Mouse (Mus musculus): ENCODE data around the gene Sf3b1.
"Not testable (repeated sequence)": the region's sequence is repeated elsewhere in the genome, so short reads cannot be mapped to it uniquely, and the experiment has no call there.

Sf3b1 gene

DNA sequence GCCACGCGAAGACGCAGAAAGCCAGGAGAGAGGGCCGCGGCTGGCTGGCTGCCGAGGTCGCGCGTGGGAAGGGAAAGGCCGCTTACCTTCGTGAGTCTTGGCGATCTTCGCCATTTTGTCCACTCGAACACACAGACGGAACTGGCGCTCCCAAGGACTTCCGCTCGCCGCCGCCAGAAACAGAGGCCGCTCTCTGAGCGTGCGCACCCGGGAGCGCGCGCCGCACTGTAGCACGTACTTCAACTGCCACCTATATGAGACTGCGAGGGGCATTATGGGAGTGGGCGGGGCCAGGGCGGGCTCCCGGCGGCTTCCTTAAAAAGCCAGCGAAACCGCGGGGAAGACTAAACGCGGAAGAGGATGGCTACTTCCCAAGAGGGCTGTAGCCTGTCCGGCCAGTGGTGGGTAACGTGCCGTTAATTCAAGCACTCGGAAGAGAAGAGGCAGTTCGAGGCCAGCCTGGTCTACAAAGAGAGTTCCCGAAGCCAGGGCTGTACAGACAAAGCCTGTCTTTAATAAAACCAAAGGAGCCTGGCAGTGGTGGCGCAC, at the start of gene Sf3b1:
Gene Sf3b1 (minus strand): TSS at position 229 of the 549 bp plus-strand sequence.
- peak; percentile 97 for DNase-seq

DNA sequence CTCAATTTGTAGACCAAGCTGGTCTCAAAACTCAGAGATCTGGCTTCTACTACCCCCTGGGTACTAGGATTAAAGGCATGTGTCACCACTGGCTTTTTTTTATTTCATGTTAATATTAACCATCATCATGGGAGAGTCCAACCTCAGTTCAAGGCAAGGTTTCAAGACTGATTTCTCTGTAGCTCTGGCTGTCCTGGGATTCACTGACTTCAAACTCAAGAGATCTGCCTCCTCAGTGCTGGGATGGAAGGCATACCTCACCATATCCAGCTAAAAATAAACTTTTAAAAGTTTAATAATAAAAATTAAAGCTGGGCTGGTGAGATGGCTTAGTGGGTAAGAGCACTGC, 49.1 kb upstream of the Sf3b1 start:
- no peak for DNase-seq

DNA sequence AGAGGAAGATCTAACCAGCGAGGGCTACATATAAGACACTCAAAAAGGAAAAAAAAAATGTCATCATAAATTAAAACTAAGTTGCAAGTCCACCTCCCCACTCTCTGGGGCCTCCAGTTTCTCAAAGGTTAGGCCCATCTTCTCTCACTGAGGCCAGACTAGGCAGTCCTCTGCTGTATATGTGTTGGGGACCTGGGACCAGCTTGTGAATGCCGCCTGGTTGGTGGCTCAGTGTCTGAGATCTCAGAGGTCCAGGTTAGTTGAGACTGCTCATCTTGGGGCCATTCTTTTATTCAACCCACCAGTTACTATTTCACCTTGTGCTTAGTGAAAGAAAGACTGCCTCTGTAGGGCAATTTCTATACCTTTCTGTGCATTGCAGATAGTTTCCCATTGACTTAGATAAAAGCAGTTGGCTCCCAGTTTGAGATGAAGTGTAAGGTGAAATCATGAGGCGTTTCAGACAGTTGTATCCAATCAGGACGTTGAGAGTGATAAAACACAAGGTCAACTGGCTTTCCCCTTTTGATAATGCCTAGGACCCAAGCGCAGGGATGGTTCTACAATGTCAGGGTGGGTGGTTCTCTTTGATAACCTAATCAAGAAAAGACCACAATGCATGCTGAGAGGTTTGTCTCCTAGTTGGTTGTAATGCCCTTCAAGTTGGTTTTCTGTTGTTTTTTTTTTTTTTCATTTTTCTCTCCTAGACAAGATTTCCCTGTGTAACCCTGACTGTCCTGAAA, 48.5 kb upstream of the Sf3b1 start:
- no peak for DNase-seq

DNA sequence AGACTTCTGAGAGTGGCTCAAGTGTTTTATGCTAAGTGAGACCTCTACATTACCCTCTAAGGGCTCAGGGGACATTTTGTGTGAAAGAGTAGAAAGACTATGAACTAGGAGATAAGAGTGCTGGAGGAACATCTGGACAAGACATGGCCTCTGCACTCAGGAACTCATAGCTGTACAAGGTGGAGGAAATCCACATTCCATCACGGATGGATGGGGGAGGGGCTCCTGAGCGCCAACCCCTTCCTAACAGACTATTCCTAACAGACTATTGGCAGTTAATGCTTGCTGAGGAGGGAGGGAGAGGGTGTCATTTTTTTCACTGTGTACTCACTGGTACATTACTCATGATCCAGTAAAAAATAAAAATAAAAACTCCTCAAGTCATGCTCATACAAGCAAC, 47.5 kb upstream of the Sf3b1 start:
- no peak for DNase-seq

DNA sequence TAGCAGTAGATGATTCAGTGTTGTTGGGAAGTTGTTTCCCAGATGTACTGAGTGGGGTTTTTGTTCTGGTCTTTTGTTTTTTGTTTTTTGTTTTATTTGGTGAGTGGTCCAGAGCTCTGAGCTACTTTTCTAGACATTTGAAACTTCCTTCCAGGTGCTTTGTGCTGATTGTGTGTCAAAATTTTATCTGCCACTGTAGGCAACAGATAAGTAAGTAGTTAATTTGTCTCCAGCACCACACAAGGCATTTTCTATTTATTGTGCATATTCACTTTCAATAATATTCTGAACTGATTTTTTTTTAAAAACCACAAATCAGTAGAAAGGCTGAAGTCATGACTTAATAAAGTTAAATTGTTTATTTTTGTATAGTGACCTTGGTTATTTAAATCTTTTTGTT, 45.0 kb upstream of the Sf3b1 start:
- not testable (repeated sequence) for DNase-seq

DNA sequence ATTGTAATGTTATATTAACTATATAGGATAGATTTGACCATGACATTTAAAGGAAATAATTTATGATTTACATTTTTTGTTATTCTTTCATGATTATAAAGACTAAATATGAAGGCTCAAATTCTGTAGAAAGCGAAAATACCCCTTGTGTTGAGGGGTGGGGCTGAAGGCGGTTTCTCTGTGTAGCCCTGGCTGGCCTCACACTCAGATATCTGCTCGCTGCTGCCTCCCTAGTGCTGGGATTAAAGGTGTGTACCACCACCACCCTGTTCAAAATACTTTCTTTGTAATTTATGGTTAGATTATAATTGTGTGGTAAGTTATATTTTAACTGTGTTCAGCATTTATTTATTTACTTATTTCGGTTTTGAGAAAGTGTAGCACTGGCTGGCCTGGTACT, 34.5 kb upstream of the Sf3b1 start:
- no peak for DNase-seq

DNA sequence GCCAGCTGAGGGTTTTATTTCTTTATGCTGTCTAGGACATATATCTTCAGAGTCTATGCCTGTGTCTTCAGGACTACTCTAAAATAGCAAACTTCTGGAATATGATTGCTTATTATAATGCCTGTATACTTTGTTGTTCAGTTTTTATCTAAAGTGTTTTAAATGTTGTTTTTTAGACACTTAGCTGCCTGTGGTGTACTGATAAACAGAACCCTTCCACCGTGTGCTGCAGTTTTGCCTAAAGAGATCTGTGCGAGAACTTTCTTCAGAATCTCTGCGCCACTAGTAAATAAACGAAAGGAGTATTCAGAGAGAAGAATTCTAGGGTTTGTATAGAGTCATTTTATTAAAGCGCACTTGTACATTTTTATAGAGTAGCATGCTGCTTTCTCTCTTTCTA, 33.8 kb upstream of the Sf3b1 start:
- no peak for DNase-seq

DNA sequence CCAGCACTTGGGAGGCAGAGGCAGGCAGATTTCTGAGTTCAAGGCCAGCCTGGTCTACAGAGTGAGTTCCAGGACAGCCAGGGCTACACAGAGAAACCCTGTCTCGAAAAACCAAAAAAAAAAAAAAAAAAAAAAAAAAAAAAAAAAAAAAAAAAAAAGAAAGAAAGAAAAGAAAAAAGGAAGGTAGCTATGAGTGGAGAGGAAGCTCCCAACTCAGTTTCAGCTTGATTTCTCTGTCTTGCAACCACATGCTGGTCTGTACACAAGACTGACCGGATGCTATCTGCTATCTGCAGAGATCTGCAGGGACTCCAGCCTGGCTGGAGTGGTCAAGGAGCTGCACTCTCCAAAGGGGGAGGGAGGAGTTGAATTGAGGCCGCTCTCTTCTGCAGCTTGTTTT, 31.1 kb upstream of the Sf3b1 start:
- DNase-seq, result not testable (repeated sequence)

DNA sequence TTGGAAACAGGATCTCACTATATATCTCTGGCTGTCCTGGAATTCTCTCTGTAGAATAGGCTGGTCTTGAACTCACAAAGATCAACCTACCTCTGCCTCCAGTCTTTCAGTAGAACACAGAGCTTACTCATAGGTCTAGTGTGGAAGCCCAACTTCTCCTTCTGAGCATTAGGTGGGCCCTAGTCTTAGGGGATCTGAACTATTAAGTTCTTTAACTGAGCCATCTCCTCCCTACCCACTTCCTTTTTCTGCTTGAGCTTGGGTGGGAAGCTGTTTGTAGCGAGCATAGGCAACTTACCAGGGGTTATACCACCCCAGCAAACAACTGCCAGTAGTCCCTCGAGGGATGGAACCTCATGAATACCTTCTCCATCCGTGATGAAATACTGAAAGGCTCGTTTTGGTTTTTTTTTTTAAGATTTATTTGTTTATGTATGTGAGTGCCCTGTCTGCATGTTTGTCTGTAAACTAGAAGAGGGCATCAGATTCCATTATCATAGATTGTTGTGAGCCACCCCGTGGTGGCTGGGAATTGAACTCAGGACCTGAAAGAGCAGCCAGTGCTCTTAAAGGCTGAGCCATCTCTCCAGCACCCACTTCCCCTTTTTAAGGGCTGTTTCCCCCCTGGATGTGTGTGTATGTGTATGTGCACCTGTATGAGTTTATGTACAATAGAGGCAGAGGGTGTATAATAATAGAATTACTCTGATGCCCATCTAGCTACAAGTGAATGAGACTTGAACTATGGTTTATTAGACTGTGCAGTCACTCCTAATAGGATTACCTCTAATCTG, 28.2 kb upstream of the Sf3b1 start:
- DNase-seq, result no peak

DNA sequence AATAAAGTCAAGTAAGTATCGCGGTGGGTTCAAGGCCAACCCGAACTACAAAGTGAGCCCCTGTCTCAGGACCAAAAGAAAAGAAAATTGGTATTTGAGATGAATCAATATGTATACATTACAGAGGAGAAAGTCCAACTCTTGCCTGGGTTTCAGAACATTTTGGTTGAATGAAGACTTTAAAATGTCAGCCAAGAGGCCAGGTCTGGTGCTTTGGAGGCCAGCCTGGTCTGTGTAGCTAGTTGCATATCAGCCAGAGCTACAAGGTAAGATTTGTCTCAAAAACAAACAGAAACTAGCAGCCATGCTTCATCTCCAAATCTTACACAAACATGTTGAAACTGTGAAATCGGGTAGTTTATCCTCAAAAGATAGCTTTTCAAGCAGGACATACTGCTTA, 26.3 kb upstream of the Sf3b1 start:
- no peak for DNase-seq

DNA sequence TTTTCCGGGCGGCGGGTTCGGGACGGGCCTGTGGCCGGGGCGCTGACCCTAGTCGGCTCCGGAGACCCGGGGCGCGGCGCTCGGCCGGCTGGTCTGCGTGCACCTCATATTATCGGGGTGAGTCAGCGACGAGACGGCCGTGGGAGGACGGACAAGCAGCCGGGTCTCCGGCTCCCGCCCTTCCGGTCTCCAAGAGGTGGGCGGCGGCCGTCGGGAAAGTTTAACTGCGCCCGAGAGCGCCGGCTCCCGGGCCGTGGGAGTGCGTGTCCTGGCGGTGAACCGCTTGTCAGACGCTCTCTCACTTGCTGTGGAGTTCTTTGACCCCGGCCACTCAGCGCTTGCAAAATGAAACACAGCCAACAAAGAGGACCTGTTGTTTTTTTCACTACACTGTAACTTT, 25.7 kb upstream of the Sf3b1 start:
- peak; percentile 89 for DNase-seq

DNA sequence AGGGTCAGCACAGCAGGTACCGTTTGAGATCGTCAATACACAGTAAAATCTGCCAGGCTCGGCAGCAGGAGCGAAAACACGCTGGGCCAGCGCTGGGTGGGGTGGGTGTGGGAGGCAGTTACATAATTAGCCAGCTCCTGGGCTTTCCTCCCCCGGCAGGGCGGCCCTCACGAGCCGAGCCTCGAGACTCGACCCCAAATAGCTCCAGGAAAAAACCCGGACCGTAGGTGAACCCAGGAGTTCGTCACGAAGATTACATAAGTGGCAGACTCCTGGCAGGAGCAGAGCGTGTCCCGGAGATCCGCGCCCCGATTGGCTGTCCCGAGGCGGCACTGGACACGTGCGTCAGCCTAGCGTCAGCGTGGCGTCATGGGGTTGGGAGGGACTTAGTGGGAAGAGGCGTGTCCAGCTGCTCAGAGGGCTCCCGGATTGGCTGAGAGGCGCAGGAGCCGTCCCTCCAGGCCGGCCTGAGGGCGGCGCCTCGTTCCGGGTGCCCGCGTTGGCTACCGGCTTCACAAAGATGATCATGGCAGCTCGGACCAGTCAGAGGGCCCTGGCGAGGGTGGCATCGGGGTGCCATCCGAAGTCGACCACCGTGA, 25.2 kb upstream of the Sf3b1 start, which contains the start of gene Coq10b:
Gene Coq10b (plus strand): TSS at position 416 of the 599 bp plus-strand sequence.
- DNase-seq, result peak; percentile 99

DNA sequence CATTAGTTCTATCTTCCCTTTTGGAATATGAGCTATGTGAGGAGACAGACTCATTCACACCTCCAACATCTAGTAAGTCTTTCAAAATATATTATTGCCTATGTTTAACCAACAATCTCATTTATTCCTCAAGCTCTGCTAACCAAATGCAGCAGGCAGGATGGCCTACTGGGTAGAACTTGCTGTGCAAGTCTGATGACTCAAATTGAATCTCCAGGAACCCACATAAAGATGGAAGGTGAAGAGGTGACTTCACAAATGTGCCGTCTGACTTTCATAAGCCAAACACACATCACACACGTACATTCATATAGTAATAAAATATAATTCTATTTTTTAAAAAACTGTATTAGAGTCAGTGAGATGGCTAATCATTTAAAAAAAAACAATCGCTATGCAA, 24.4 kb upstream of the Sf3b1 start:
- no peak for DNase-seq

DNA sequence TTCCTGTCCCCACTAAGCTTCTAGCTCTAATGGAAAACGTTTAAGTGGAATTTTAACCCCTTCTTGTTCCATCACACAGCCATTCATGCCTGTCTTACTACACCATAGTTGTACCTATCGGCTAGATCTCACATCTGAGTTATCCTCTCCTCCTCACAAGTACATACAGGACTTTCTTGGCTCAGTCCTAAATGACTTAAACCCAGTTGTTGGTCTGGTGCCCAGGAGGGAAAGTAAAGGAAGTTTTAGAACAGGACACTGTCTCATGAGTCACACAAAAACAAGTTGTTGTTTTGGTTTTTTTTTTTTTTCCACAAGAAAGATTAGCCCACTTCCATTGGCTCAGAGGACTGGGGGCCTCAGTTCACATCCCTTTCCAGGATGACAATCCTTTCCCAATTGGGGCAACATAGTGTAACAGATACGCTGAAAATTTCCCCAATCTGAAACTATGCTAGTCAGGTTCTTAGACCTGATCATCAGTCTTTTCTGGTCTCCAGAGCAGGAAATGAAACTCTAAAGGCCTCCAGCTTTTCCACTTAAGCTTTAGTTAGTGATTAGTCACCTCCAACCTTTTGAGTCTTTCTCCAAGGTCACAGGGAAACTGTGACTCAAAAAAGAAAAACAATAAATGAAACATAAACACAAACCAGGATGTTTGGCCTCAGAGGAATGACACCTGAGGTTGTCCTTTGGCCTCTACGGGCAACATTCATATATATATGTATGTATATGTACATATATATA, 21.7 kb upstream of the Sf3b1 start:
- no peak for DNase-seq

DNA sequence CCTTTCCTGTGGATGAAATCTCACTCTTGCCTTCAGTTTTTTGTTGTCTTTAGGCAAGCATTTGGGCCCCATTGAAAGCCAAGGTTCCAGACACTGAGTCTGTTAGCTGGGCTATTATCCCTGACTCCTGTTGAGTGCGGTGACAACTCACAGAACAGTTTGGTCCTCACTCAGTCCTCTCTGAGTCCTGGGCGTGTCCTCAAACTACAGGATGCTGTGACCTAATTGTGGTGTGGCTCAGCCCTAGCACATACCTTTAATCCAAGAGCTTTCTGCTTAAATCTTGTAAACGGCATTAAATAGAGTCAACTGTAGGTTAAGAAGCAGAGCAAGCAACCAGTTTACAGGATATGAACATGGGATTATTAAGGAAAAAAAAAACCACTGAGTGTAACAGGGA, 15.9 kb upstream of the Sf3b1 start:
- no peak for DNase-seq

DNA sequence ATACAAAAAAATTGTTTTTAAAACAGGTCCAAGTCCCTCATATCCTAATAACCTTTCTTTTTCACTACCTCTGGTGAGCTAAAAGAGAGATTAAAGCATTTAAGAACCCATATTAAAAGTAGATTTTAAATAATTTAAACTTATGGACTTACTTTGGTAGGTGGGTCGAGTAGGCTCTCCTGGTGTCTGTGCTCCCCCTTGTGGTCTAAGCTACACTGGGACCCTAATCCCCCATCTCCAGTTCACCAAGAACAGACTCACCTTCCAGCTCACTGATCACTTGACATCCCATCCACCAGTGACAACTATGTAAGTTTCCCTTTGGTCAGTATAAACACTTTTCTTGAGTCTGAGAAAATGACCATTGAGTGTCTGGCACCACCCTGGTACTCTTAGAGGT, 15.0 kb upstream of the Sf3b1 start:
- DNase-seq, result no peak

DNA sequence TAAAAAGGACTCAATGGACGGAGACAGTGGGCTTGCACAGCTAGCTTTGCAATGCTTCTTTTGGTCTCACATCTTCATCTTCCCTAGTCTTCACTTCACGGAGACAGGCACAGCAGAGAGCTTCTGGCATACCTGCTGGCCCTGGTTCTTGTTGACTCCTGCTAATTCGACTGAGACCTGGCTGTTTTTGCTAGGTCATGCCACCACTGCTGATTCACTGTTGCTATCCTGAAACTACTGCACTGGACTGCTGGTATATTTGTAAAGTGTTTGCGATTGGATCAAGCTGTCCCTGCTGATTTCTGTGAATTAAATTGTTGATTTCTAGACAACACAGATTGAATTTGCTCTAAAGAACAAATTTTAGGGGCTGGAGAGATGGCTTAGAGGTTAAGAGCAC, 14.4 kb upstream of the Sf3b1 start:
- DNase-seq, result no peak

DNA sequence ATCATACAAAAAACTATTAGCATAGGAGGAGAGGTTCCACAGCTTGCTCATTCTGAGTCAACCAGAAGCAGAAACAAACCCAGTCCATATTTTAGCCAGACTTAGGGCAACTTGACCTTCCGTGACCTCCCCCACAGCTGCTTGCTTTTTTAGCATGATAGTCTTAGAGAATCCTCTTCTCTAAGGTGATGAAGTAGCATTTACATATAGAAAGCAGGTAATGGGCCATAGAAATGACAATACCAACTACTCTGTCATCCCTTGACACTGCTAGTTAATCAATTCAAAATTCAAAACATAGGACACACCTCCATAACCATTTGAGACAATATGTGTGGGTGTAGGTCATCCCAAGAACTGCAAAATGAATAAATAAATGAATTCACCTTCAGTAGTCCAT, 12.7 kb upstream of the Sf3b1 start:
- no peak for DNase-seq

DNA sequence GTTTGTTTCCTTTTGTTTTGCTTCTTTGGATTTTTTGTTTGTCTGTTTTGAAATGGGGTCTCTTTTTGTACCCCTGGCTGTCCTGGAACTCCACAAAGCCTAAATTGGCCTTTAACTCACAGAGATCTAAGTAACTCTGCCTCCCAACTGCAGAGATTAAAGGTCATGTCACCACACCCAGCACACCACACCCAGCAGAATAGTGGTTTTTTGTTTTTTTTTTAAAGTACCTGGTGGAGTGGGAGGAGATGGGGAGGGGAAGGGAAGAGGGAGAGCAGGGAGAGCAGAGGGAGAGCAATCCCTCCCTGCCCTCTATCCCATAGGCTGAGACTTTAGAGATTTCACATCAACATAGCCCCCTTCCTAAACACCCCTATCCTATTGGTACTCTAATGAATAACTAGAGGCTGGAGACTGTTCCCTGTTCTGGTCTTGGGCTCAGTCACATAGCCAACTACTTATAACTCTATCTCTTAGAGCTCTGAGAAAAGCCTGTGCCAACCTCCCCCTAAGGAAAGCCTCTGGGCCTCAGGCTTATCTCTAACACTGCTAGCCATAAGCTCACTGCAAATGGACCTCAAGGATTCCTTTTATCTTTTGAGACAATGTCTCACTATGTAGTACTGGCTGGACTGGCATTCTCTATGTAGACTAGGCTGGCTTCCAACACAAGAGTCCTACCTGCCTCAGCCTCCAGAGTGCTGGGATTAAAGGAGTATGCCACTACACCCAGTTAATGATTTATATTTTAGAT, 3.9 kb upstream of the Sf3b1 start:
- no peak for DNase-seq

DNA sequence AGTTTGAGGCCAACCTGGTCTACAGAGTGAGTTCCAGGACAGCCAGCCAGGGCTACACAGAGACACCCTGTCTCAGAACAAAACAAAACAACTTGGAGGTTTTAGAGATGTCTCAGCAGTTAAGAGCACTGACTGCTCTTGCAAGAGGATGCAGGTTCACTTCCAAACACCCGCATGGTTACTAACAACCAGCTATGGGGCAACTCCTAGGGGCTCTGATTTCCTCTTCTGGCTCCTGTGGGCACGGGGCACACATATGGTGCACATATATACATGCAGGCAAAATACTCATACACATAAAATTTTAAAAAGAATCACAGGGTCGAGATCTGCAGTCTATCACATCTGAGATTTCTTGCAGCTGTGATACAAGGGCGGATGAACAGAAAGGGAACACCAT, 2.2 kb upstream of the Sf3b1 start:
- DNase-seq, result no peak

DNA sequence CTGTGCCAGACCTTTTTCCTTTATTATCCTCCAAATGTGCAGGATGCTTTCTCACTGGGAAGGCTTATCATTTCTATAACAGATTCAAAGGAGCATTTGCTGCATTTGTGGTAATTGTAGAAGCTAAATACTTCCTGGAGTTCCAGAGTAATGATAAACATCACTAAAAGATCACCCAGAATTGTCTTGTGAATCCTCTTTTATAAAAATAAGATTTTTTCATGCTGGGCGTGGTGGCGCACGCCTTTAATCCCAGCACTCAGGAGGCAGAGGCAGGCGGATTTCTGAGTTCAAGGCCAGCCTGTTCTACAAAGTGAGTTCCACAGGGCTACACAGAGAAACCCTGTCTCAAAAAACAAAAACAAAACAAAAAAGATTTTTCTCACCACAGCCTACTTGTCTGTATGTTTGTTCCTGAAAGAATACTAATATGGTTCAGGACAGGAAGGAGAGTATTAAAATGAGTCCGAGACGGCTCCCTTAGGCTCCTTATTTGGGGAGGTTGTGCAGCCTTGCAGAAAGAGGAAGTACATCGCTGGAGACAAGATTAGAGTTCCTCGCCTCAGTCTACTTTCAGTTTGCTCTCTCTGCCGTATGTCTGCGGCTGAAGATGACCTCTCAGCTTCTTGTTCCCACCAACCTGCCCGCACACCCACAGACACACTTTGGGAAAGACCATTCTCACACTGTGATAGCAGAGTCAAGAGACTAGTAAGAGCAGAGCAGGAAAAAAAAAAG, 1.4 kb upstream of the Sf3b1 start:
- DNase-seq, result no peak

DNA sequence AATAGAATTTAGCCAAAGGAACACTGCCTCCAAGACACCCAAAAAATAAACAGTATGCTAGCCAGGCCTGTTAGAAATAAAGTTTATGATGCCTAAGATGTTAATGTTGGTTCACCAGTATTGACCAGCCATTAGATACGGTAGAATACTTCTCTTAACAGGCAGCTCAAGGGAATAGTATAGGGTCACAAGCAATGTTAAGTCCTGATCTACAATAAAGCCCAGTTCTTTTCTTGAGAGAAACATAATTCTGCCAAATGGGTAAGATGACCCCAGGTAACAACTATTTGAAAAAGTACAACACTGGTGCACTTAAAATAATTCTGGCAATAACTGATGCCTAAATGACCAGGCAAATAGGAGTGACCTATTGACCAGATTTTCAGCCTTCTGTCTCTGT, 685 bp upstream of the Sf3b1 start:
- no peak for DNase-seq
